Mouse (Mus musculus): ENCODE measurements around the gene Lyrm1.

Lyrm1 gene

GRCm38 (mm10) chr7:119872204-119872603 lies 23.5 kb upstream of the Lyrm1 start:
- ChIA-PET POLR2A (interaction anchor here in 3 of 4 experiments (0.7 to 2.5 kb wide), 5 partner anchors 9 to 163 kb away, joined by 3 to 10 read pairs (median 4); no protein-coding TSS in a partner anchor), CTCF (no interaction called here)

GRCm38 (mm10) chr7:119873050-119873449 lies 22.6 kb upstream of the Lyrm1 start:
- ChIA-PET POLR2A (interaction anchor here in 3 of 4 experiments (0.7 to 2.5 kb wide), 5 partner anchors 10 to 162 kb away, joined by 3 to 10 read pairs (median 4); no protein-coding TSS in a partner anchor), CTCF (no interaction called here)

GRCm38 (mm10) chr7:119875776-119876440 lies 19.8 kb upstream of the Lyrm1 start:
- CTCF ChIA-PET = interaction anchor here in 2 of 4 experiments (0.7 to 0.9 kb wide), 2 partner anchors 17 to 27 kb away, joined by 4 read pairs; no protein-coding TSS in a partner anchor
- POLR2A ChIA-PET = interaction anchor here in 2 of 4 experiments (0.6 to 2.4 kb wide), 8 partner anchors 9 to 698 kb away, joined by 3 to 14 read pairs (median 4); partner anchors contain the start of genes Dcun1d3 (in 1 of the 2) and Lyrm1 (in 1 of the 2)

- ChIA-PET CTCF (no interaction called here), POLR2A (interaction anchor here in 2 of 4 experiments (1.2 to 1.6 kb wide), 2 partner anchors 16 to 17 kb away, joined by 4 to 7 read pairs; partner anchors contain the start of genes Dcun1d3 (in 1 of the 2) and Lyrm1 (in 1 of the 2))
Observed at GRCm38 (mm10) chr7:119879171-119879570, 16.5 kb upstream of the Lyrm1 start.

- CTCF ChIA-PET = no interaction called here
- POLR2A ChIA-PET = interaction anchor here in 2 of 4 experiments (0.8 to 1.6 kb wide), 3 partner anchors 15 to 24 kb away, joined by 4 to 7 read pairs (median 5); partner anchors contain the start of genes Dcun1d3 (in 1 of the 2) and Lyrm1 (in 1 of the 2)
Observed at GRCm38 (mm10) chr7:119880345-119880744, 15.3 kb upstream of the Lyrm1 start.

- POLR2A ChIA-PET = no interaction called here
Observed at GRCm38 (mm10) chr7:119881229-119881628, 14.4 kb upstream of the Lyrm1 start.

GRCm38 (mm10) chr7:119887887-119888286 lies 7.8 kb upstream of the Lyrm1 start:
- CTCF ChIA-PET = no interaction called here
- POLR2A ChIA-PET = interaction anchor here in 2 of 4 experiments (0.7 to 1.5 kb wide), 6 partner anchors 8 to 128 kb away, joined by 3 to 7 read pairs (median 4); partner anchors contain the start of genes Dcun1d3 (in 1 of the 2) and Lyrm1 (in 1 of the 2)

More at GRCm38 (mm10) chr7:119881229-119881628, 14.4 kb upstream of the Lyrm1 start:
- CTCF ChIA-PET = no interaction called here

GRCm38 (mm10) chr7:119892198-119892597 lies 3.5 kb upstream of the Lyrm1 start:
- CTCF ChIA-PET = interaction anchor here in 1 of 4 experiments (0.6 kb wide), 1 partner anchor 16 kb away, joined by 4 read pairs; no protein-coding TSS in a partner anchor
- POLR2A ChIA-PET = interaction anchor here in 3 of 4 experiments (0.5 to 1.6 kb wide), 9 partner anchors 10 to 216 kb away, joined by 3 to 5 read pairs (median 3); no protein-coding TSS in a partner anchor

GRCm38 (mm10) chr7:119892742-119893141 lies 2.9 kb upstream of the Lyrm1 start:
- CTCF ChIA-PET = interaction anchor here in 1 of 4 experiments (0.6 kb wide), 1 partner anchor 17 kb away, joined by 4 read pairs; no protein-coding TSS in a partner anchor
- POLR2A ChIA-PET = interaction anchor here in 3 of 4 experiments (0.6 to 6.0 kb wide), 8 partner anchors 10 to 76 kb away, joined by 3 to 53 read pairs (median 4); no protein-coding TSS in a partner anchor

- POLR2A ChIA-PET = interaction anchor here in 3 of 4 experiments (0.6 to 6.0 kb wide), 24 partner anchors 9 to 1713 kb away, joined by 3 to 53 read pairs (median 4); partner anchors contain the start of gene Tmem159 (in 1 of the 3)
- CTCF ChIA-PET = no interaction called here
Observed at GRCm38 (mm10) chr7:119894818-119895544, 680 bp upstream of the Lyrm1 start.

- ChIA-PET CTCF (no interaction called here), POLR2A (interaction anchor here in 3 of 4 experiments (0.7 to 6.0 kb wide), 20 partner anchors 10 to 306 kb away, joined by 3 to 53 read pairs (median 4); partner anchors contain the start of genes Tmem159 (in 2 of the 3) and Abca14 (in 1 of the 3))
Observed at GRCm38 (mm10) chr7:119897521-119898109, 2.0 kb downstream of the Lyrm1 start.

GRCm38 (mm10) chr7:119898247-119898856 lies 2.7 kb downstream of the Lyrm1 start:
- ChIA-PET CTCF (no interaction called here), POLR2A (interaction anchor here in 3 of 4 experiments (0.5 to 6.0 kb wide), 21 partner anchors 10 to 1314 kb away, joined by 3 to 53 read pairs (median 3); partner anchors contain the start of genes Abca14 (in 1 of the 3) and Tmc7 (in 1 of the 3))

- ChIA-PET CTCF (no interaction called here), POLR2A (interaction anchor here in 3 of 4 experiments (0.7 to 1.2 kb wide), 4 partner anchors 11 to 258 kb away, joined by 3 to 4 read pairs (median 3); no protein-coding TSS in a partner anchor)
Observed at GRCm38 (mm10) chr7:119899386-119900057, 3.9 kb downstream of the Lyrm1 start.

GRCm38 (mm10) chr7:119906523-119907215 lies 11.0 kb downstream of the Lyrm1 start:
- ChIA-PET CTCF (no interaction called here), POLR2A (interaction anchor here in 3 of 4 experiments (0.6 to 1.6 kb wide), 3 partner anchors 11 to 56 kb away, joined by 3 to 4 read pairs (median 4); partner anchors contain the start of genes Dcun1d3 (in 2 of the 3) and Lyrm1 (in 2 of the 3))

GRCm38 (mm10) chr7:119911727-119912126 lies 16.1 kb downstream of the Lyrm1 start:
- POLR2A ChIA-PET = interaction anchor here in 1 of 4 experiments (1.1 to 2.0 kb wide), 3 partner anchors 10 to 30 kb away, joined by 3 to 7 read pairs (median 6); no protein-coding TSS in a partner anchor
- CTCF ChIA-PET = no interaction called here

GRCm38 (mm10) chr7:119920457-119920856 lies 24.8 kb downstream of the Lyrm1 start:
- ChIA-PET POLR2A (interaction anchor here in 3 of 4 experiments (0.6 to 0.7 kb wide), 4 partner anchors 29 to 205 kb away, joined by 3 to 4 read pairs (median 3); no protein-coding TSS in a partner anchor), CTCF (no interaction called here)

GRCm38 (mm10) chr7:119921054-119921453 lies 25.4 kb downstream of the Lyrm1 start:
- POLR2A ChIA-PET = interaction anchor here in 2 of 4 experiments (0.6 to 0.7 kb wide), 2 partner anchors 177 to 205 kb away, joined by 3 to 4 read pairs; no protein-coding TSS in a partner anchor

More at GRCm38 (mm10) chr7:119921054-119921453, 25.4 kb downstream of the Lyrm1 start:
- CTCF ChIA-PET = no interaction called here

All from embryonic stem cell, embryonic (primary cell).